Mouse (Mus musculus) heart, embryonic 10.5 days (tissue): Measurements from ENCODE around the gene Gpr3. TPM values are rescaled to one million over a fixed set of nuclear protein-coding genes. Genes with fewer than 3 reads are reported as not detected.
A peak's percentile ranks its signal among the peaks of the same experiment; 100 is the strongest.

Experiments
- DNase-seq: peaks from one replicate; pipeline ENCODE4 v3.0.0-alpha.2; 2017; ENCODE audit warnings: low spot score
- H3K27ac ChIP-seq: fragments of 300-500 bp; sonication (generic); 2 replicates; pipeline ENCODE4 v1.5.1; 2016; ENCODE audit warnings: mild to moderate bottlenecking
- H3K27me3 ChIP-seq: fragments of 300-500 bp; sonication (generic); 2 replicates; pipeline ENCODE4 v1.6.1; 2016; ENCODE audit warnings: mild to moderate bottlenecking; ENCODE audit not compliant: poor library complexity, insufficient read depth, severe bottlenecking
- H3K36me3 ChIP-seq: fragments of 300-500 bp; sonication (generic); 2 replicates; pipeline ENCODE4 v1.6.1; 2016; ENCODE audit warnings: mild to moderate bottlenecking, moderate library complexity
- H3K4me1 ChIP-seq: fragments of 300-500 bp; sonication (generic); 2 replicates; pipeline ENCODE4 v1.6.1; 2016; ENCODE audit warnings: mild to moderate bottlenecking
- H3K4me3 ChIP-seq: fragments of 300-500 bp; sonication (generic); 2 replicates; pipeline ENCODE4 v1.5.1; 2016; ENCODE audit warnings: mild to moderate bottlenecking, moderate library complexity
- H3K9me3 ChIP-seq: fragments of 300-500 bp; sonication (generic); 2 replicates; pipeline ENCODE4 v1.6.1; 2016; ENCODE audit warnings: mild to moderate bottlenecking, moderate library complexity
- WGBS: fragments of 180-500 bp; shearing (Covaris S2); methylation state at CpG from one replicate; pipeline ENCODE4 v1.1.7; 2016; 5-methylcytosine and 5-hydroxymethylcytosine counted together
- polyA plus RNA-seq: library from polyadenylated mRNA; unstranded; fragments of >200 nt; fragmentation: Nextera tagmentation; extraction: Ambion mirVana; gene quantifications from 2 replicates; pipeline ENCODE4 v1.2.1, GENCODE M21; 2016

The Gpr3 gene
- polyA plus RNA-seq, 1 experiment from 2014 or later: 0.09 TPM

DNA sequence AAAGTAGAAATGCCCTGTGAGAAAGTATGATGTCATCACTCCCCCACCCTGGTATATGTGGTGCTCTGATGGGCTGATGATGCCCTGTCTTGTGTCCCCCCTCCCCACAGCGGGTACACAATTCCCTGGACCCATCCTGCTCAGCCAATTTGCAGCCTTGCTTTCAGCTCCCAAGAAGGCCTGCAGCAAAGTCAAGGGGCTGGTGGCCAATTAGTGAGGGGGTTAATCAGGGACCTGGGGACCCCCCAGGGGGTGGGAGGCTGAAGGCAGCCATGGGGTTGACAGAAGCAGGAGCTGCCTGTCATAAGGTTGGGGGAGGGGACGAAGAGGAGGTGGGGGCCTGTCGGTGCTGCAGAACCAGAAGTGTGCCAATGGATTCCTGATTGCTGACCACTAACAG lies 8.7 kb downstream of the Gpr3 start:
- 66% methylated on average over 3 of the region's 3 CpGs for WGBS
- H3K27ac ChIP-seq: 0 out of 2 replicates have a peak overlapping the region, but pooled peaks have one; percentile 7
- H3K4me1 ChIP-seq: peaks cover 55% of the 10 kb centered on the region
- H3K4me3 ChIP-seq: no peak overlapping the region
- H3K9me3 ChIP-seq: no peaks in the 10 kb centered on the region
- peaks cover 4% of the 10 kb centered on the region for H3K27me3 ChIP-seq
- no peak for DNase-seq
- H3K36me3 ChIP-seq: no peaks in the 10 kb centered on the region

DNA sequence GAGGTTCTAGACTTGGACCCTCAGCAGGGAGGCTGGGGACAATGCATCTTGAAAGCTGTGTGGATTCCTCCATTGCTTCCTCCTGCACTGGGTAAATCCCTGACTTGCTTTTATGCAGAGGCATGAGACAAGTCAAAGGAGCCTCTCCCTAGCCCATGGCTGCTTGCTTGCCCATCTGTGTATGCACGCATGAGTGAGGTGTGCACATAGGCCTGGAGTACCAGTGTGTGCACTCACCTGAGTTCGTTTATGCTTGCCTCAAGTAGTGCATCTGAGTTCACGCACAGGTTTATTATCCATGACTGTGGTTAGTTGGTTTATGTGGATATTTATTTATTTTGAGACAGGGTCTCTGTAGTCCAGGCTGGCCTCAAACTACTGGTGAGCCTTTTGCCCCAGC lies 10.1 kb downstream of the Gpr3 start:
- H3K9me3 ChIP-seq: no peaks in the 10 kb centered on the region
- H3K4me1 ChIP-seq: peaks cover 68% of the 10 kb centered on the region
- 94% methylated on average over 3 of the region's 3 CpGs for WGBS
- no peaks in the 10 kb centered on the region for H3K27me3 ChIP-seq
- no peak overlapping the region for H3K4me3 ChIP-seq
- H3K36me3 ChIP-seq: peaks cover under 1% of the 10 kb centered on the region; the same call in 1 of the 2 replicates
- no peak for DNase-seq
- H3K27ac ChIP-seq: peak overlapping the region; percentile 84; the same call in 1 of the 2 replicates

DNA sequence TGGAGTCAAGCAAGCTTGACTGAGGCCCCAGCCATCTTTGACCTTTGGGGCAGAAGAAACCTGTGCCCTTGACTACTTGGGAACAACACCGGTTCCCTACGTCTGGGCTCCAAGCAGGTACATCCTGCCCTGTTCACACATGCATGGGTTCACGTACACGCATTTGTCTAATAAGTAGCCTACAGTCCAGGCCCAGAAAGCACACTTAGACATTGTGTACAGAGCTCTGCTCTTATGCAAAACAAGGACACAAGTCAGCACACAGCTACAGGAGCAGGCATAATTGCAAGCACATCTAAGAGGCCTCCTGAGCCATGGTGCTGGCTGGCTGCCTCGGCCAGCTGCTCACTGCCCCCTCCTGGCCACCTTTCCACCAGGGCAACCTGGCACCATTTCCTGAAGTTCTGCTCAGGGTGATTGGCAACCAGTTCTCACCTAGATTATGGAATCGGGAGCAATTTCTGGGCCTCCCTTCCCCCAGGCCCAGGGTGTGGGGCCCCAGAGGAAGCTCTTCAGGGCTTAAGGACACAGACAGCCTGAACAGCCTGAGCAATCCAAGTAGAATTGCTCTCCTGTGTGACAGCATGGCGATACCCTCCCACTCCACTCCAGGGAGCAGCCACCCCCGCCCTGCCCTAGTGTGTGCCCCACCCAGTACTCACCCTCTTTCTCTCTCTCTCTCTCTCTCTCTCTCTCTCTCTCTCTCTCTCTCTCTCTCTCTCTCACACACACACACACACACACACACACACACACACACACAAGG lies 11.1 kb downstream of the Gpr3 start:
- WGBS: 64% methylated on average over 8 of the region's 8 CpGs
- peaks cover 79% of the 10 kb centered on the region for H3K4me1 ChIP-seq
- DNase-seq: no peak
- peak overlapping the region; percentile 84 for H3K27ac ChIP-seq
- no peak overlapping the region for H3K4me3 ChIP-seq
- H3K27me3 ChIP-seq: no peaks in the 10 kb centered on the region
- H3K36me3 ChIP-seq: peaks cover 11% of the 10 kb centered on the region
- H3K9me3 ChIP-seq: no peaks in the 10 kb centered on the region

DNA sequence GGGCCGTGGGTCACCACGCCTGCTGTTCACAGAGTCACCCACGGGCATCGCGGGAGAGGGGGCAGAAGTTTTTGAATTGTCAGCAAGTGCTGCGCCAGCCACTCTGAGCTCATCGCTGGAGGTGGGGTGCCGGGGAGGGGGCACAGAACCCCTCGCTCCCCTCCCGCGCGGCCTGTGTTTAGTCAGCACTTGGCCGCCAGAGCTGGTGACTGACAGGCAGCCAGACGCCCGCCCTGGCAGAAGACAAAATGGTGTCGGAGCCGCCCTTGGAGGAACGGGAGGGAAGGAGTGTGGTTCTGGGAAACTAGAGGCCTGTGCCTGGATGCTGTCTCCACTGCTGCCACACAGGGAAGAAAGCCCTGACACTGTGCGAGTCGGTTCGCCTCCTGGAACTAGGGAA lies 12.0 kb downstream of the Gpr3 start:
- Histone ChIP-seq H3K9me3 (no peaks in the 10 kb centered on the region), H3K36me3 (peaks cover 19% of the 10 kb centered on the region), H3K27me3 (no peaks in the 10 kb centered on the region), H3K4me1 (peaks cover 86% of the 10 kb centered on the region), H3K4me3 (peak overlapping the region; percentile 16; the same call in 1 of the 2 replicates), H3K27ac (peak overlapping the region; percentile 84)
- no peak for DNase-seq
- 36% methylated on average over 21 of the region's 21 CpGs for WGBS

DNA sequence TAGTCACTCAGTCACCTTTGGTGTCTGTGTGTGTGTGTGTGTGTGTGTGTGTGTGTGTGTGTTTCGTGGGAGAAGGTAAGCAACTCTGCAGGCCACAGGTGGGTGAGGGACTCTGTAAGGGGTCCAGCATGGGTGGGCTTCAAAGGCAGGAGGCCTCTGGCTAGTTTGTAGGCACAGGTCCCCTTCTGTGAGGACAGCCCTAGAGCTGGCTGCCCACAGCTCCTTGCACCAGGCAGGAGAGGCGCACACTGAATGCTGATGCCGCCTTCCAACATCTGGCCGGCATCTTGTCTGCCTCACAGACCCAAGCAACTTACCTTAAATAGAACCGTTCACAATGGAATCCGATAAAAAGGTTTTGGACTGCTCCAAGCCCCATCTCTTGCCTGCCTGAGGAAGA lies 12.6 kb downstream of the Gpr3 start:
- H3K27ac ChIP-seq: peak overlapping the region; percentile 84
- peak overlapping the region; percentile 16; the same call in 1 of the 2 replicates for H3K4me3 ChIP-seq
- peaks cover 25% of the 10 kb centered on the region for H3K36me3 ChIP-seq
- 52% methylated on average over 6 of the region's 6 CpGs for WGBS
- H3K27me3 ChIP-seq: no peaks in the 10 kb centered on the region
- no peaks in the 10 kb centered on the region for H3K9me3 ChIP-seq
- peaks cover 82% of the 10 kb centered on the region for H3K4me1 ChIP-seq
- no peak for DNase-seq

DNA sequence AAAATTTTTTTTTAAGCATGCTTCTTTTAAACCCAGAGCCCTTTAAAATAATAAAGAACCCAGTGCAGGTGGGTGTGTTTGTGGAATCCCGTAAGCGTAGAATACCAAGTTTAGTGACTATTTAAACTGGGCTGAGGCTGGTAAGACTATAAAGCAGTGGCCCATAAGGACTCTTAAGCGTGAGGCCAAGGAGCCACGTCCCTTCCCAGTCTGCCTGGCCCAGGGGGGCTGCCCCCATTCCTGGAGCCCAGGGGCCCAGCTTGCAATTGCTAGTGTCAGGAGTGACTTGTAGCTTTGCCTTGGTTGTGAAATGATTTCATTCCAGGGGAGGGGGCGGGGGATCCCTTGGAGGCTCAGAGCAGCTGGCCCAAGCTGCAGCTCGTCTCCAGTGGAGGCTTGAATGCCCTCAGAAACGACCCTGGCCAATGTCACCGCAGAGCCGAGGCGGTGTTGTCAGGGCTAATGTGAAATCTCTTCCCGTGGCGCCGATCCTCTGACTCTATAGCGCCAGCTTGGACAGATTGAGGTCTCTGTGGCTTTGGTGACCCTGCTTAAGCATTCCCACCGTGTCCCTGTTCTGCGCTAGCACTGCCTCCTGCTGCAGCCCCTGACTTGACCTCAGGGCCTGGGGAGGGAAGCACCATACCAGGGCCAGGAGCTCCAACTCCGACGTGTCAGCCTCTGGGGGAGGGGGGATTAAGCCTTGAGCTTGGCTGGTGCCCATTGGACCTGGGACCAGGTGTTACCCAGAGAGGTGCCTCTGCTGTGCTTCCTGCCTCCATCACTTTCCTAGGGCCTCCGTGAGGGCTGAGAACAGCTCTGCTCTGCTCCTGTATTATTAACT lies 13.8 kb downstream of the Gpr3 start:
- WGBS: 19% methylated on average over 19 of the region's 19 CpGs
- H3K27me3 ChIP-seq: no peaks in the 10 kb centered on the region
- H3K4me1 ChIP-seq: peaks cover 78% of the 10 kb centered on the region
- H3K9me3 ChIP-seq: no peaks in the 10 kb centered on the region
- H3K27ac ChIP-seq: peak overlapping the region; percentile 87
- no peak for DNase-seq
- peak overlapping the region; percentile 15; the same call in 1 of the 2 replicates for H3K4me3 ChIP-seq
- peaks cover 37% of the 10 kb centered on the region for H3K36me3 ChIP-seq

DNA sequence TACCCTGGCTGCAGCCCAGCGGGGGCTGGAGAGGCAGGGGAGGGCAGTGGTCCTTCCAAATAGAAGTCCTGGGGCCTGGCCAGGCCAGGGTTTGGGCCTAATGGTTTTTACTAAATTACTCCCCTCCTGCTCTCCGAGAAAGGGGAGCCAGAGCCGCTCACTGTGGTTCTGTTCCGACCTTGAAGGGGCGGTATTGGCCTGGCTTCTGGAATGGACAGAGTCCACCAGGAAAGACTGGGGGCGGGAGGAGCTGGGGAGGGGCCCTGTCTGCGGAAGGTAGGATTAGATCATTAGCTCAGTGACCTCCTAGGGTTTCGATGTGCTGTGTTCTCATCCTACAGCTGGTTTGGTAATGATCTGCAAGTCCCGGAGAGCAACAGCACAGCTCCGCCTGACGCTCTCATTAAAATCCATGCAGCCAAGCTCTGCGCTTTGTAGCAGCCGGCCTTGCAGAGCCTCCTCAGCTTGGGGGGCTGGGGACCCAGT lies 14.5 kb downstream of the Gpr3 start:
- H3K9me3 ChIP-seq: no peaks in the 10 kb centered on the region
- DNase-seq: no peak
- H3K27ac ChIP-seq: peak overlapping the region; percentile 87
- H3K4me1 ChIP-seq: peaks cover 74% of the 10 kb centered on the region
- WGBS: 33% methylated on average over 13 of the region's 13 CpGs
- H3K27me3 ChIP-seq: no peaks in the 10 kb centered on the region
- H3K4me3 ChIP-seq: 0 out of 2 replicates have a peak overlapping the region, but pooled peaks have one; percentile 6
- peaks cover 44% of the 10 kb centered on the region for H3K36me3 ChIP-seq

DNA sequence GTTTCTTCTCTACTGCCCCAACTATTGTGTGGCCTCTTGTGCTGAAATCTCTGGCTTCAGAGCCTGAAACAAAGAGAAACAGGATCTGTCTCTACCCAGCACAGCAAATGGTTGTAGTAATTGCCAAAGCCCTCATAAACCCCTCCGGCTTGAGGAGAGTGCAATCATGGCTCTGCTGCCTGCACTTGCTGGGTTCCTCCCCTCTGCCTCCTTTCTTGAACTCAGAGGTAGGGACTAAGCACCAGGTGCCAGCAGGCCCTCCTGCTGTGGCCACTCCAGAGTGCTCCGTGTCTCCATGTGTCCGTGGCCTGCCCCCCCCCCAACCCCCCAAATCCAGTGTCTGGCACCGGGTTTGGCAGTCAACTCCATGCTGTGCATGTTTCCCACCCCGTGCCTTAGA lies 15.0 kb downstream of the Gpr3 start:
- Histone ChIP-seq H3K36me3 (peaks cover 49% of the 10 kb centered on the region), H3K9me3 (no peaks in the 10 kb centered on the region), H3K27ac (peak overlapping the region; percentile 87), H3K4me1 (peaks cover 74% of the 10 kb centered on the region), H3K4me3 (0 out of 2 replicates have a peak overlapping the region, but pooled peaks have one; percentile 6), H3K27me3 (no peaks in the 10 kb centered on the region)
- DNase-seq: no peak
- 33% methylated on average over 5 of the region's 5 CpGs for WGBS

DNA sequence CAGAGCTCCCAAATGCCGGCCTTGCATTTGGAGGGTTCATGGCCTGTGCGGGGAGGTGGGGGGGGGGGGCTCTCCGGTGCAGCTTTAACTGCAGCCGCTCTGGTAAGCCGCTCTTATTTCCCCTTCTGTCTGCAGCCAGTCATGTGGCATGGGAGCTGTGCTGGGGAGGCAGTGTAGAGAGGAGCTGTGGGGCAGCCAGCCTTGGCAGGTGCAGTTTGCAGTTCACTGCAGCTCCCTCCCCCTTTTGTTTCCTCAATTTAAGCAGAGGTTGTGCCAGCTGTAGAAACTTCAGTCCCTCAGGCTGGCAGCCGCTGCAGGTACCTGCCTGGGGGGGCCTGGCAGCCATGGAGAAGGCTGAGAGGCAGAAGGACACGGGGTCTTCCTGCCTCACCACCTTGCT lies 15.5 kb downstream of the Gpr3 start:
- DNase-seq: no peak
- H3K36me3 ChIP-seq: peaks cover 54% of the 10 kb centered on the region
- no peak overlapping the region for H3K4me3 ChIP-seq
- no peaks in the 10 kb centered on the region for H3K9me3 ChIP-seq
- H3K27me3 ChIP-seq: no peaks in the 10 kb centered on the region
- WGBS: 59% methylated on average over 7 of the region's 7 CpGs
- H3K27ac ChIP-seq: peak overlapping the region; percentile 87
- H3K4me1 ChIP-seq: peaks cover 70% of the 10 kb centered on the region

DNA sequence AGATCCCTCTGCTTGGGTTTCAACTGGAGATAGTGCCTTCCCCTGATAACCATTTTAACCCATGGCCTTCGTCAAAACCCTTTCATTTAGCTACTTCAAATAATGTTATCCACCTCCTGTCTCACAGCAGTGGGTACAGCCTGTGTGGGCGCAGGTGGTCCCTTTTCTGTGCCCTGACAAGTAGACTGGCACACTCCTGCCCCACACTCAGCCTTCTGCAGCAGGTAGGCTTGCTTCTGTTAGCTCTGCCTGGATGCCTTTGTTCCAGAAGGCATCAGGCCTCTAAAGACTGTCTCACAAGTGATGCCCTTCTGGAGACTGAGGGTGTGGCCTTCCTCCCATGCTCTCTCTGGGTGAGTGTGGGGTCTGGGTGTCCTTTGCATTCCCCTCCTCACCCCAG lies 16.2 kb downstream of the Gpr3 start:
- Histone ChIP-seq H3K36me3 (peaks cover 61% of the 10 kb centered on the region), H3K27me3 (no peaks in the 10 kb centered on the region), H3K4me3 (no peak overlapping the region), H3K9me3 (no peaks in the 10 kb centered on the region), H3K4me1 (peaks cover 63% of the 10 kb centered on the region), H3K27ac (peak overlapping the region; percentile 87; the same call in 1 of the 2 replicates)
- WGBS: 64% methylated on average over 2 of the region's 2 CpGs
- no peak for DNase-seq

DNA sequence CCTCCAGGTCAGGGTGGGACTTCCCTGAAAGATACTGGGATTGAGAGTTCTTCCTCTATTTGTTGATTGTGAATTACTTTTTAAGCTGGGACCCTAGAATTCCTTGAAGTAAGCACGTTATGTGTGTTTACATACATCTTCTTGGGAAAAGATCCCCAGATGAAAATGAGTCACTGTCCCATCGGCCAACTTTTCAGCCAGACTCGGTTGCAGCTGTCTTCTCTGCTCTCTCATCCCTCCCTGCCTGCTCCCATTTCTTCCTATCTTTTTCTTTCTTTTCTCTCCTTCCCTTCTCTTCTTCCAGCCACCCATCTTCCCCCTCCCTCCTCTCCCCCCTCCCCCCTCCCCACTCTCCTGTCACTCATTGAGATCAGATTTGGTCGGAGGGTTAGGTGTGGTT lies 17.3 kb downstream of the Gpr3 start:
- Histone ChIP-seq H3K27ac (no peak overlapping the region), H3K36me3 (peaks cover 71% of the 10 kb centered on the region)

DNA sequence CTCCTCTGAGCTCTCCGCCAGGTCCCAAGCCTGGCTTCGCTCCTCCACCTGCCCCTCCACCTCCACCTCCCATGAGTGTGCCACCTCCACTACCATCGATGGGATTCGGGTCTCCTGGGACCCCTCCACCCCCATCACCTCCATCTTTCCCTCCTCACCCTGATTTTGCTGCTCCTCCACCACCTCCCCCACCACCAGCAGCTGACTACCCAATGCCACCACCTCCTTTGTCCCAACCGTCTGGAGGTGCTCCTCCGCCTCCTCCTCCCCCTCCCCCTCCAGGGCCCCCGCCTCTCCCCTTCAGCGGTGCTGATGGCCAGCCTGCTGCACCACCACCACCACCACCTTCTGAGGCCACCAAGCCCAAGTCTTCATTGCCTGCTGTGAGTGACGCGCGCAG lies 17.9 kb downstream of the Gpr3 start:
- DNase-seq: no peak
- Histone ChIP-seq H3K9me3 (no peaks in the 10 kb centered on the region), H3K4me3 (no peak overlapping the region), H3K4me1 (peaks cover 46% of the 10 kb centered on the region), H3K27ac (no peak overlapping the region), H3K27me3 (no peaks in the 10 kb centered on the region), H3K36me3 (peaks cover 76% of the 10 kb centered on the region)
- WGBS: 77% methylated on average over 11 of the region's 11 CpGs

More for the DNA sequence above, 17.3 kb downstream of the Gpr3 start:
- Histone ChIP-seq H3K4me1 (peaks cover 51% of the 10 kb centered on the region), H3K9me3 (no peaks in the 10 kb centered on the region), H3K4me3 (no peak overlapping the region), H3K27me3 (no peaks in the 10 kb centered on the region)
- no peak for DNase-seq
- WGBS: 73% methylated on average over 4 of the region's 4 CpGs

DNA sequence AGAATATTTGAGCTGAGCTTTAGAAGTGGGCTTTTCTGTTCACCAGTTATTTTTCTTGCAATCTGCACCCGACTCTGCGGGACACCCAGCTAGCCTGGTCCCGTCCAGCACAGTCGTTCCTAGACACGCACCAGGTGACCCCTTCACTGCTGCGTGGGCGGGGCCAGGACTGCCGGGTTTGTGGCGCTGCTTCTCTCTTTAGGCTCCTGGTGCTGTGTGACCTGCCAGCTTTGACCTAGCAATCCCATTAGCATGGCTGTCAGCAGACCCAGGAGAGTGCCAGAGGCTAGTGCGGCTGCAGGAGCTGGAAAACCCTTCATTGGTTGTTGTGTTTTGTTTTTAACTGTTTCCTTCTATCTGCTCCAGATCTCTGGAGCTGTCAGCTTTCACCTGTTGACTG lies 22.9 kb downstream of the Gpr3 start:
- no peak overlapping the region for H3K4me3 ChIP-seq
- H3K4me1 ChIP-seq: peaks cover 19% of the 10 kb centered on the region
- peaks cover 91% of the 10 kb centered on the region for H3K36me3 ChIP-seq
- no peak for DNase-seq
- WGBS: 70% methylated on average over 10 of the region's 10 CpGs
- no peak overlapping the region for H3K27ac ChIP-seq
- H3K9me3 ChIP-seq: no peaks in the 10 kb centered on the region
- no peaks in the 10 kb centered on the region for H3K27me3 ChIP-seq
